Mouse (Mus musculus): ENCODE data around the gene Lactbl1. TPM values are rescaled to one million over a fixed set of nuclear protein-coding genes. Genes with fewer than 3 reads are reported as not detected.

Lactbl1 gene
- total RNA-seq, 2 experiments from 2014 or later = not detected

DNA sequence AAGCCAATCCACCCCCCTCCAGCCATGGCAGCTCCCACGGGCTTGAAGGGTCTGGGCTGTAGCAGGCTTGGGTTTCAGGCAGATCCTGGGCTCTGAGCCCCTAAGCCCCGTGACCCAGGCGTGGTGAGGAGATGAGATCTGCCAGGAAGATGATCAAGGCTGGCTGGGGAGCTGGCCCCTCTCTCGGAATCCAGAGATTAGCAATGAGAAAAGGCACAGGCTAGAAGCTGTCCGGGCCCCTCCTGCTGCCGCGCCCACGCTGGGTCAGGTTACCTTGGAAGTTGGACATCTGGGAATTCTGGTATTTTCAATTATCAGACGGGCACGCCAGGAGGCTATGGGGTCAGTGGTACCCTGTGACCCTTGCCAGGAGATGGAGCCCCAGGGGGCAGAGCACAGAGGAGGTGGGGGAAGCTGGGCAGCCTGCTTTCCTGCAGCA, 63.0 kb downstream of the Lactbl1 start:
- no peak for DNase-seq

DNA sequence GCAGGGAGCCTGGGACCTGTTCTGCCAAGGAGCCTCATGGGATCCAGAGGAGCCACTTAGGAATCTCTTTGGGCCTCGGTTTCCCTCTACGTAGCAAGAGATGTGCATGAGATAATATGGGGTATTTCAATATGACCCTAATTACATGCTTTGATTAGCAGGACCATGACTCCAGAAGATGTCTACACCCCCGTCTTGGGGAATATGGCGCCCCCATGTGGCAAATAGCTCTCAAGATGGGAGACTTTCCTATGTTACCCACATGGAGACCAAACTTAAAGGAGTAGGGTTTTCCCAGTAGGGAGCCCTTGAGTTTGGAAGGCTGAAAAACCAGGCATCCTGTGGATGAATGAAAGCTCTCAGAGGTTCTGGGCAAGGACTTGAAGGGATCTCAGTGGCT, 65.7 kb downstream of the Lactbl1 start:
- no peak for DNase-seq

Small RNA genes lying within 50 kb of the gene (microRNA-seq; reads per million reads assigned to microRNA genes)
- gene Gm22180 = 0 reads per million in 2 experiments

Other genes with a start within 250 kb of the Lactbl1 start
- gene Htr1d, start 199.1 kb upstream of the Lactbl1 start, total RNA-seq (2021) = under 1 TPM; 0.12 to 0.28 TPM
- gene 6030445D17Rik, start 160.4 kb upstream of the Lactbl1 start, total RNA-seq (2021) = under 1 TPM; 0.51 to 0.65 TPM
- 100 to 1,000 TPM in 1 of 2 experiments, 10 to 100 TPM in 1; 95.2 to 111 TPM for gene Luzp1, start 152.9 kb upstream of the Lactbl1 start, total RNA-seq (2021)
- 10 to 100 TPM; 89.2 to 95.6 TPM for gene Kdm1a, start 19.9 kb upstream of the Lactbl1 start, total RNA-seq (2021)
- gene Tex46, start 12.2 kb upstream of the Lactbl1 start, total RNA-seq (2021) = not detected
- gene Ephb2, start 213.4 kb downstream of the Lactbl1 start, total RNA-seq (2021) = 10 to 100 TPM; 24.5 to 26.2 TPM